Mouse (Mus musculus) intestine, embryonic 14.5 days (tissue): ENCODE measurements at regions not wholly inside any gene's neighbourhood (a gene's known extent, or its start where the extent isn't known, plus 50 kb on each side); places are given as distances from the start of the nearest gene placed in this dataset.

Experiments
- ATAC-seq: fragments of 200-750 bp; cut with Nextera tagmentation; replicated peaks from 2 replicates; pipeline ENCODE4 v1.8.0; 2017; ENCODE audit warnings: low read depth, moderate number of reproducible peaks, moderate TSS enrichment, moderate library complexity; ENCODE audit not compliant: low FRiP score, low TSS enrichment
- DNase-seq: peaks from one replicate; pipeline ENCODE4 v3.0.0-alpha.2; 2018; ENCODE audit warnings: low spot score
- H3K27ac ChIP-seq: fragments of 300-500 bp; sonication (generic); 2 replicates; pipeline ENCODE4 v1.5.1; 2014; ENCODE audit warnings: low read depth, mild to moderate bottlenecking, control low read depth
- H3K27me3 ChIP-seq: fragments of 300-500 bp; sonication (generic); replicated peaks from 2 replicates; pipeline ENCODE4 v1.6.1; 2014; ENCODE audit warnings: low read length, control low read depth; ENCODE audit not compliant: control insufficient read depth, insufficient read depth
- H3K36me3 ChIP-seq: fragments of 300-500 bp; sonication (generic); 2 replicates; pipeline ENCODE4 v1.6.1; 2014; ENCODE audit warnings: low read length, control low read depth; ENCODE audit not compliant: control insufficient read depth, insufficient read depth
- H3K4me1 ChIP-seq: fragments of 300-500 bp; sonication (generic); replicated peaks from 2 replicates; pipeline ENCODE4 v1.6.1; 2014; ENCODE audit warnings: low read length, control low read depth, mixed read lengths; ENCODE audit not compliant: control insufficient read depth, insufficient read depth
- H3K4me2 ChIP-seq: fragments of 300-500 bp; sonication (generic); 2 replicates; pipeline ENCODE4 v1.6.1; 2014; ENCODE audit warnings: low read length
- H3K4me3 ChIP-seq: fragments of 300-500 bp; sonication (generic); 2 replicates; pipeline ENCODE4 v1.5.1; 2014; ENCODE audit warnings: low read depth, low read length, control low read depth, mixed read lengths
- H3K9ac ChIP-seq: fragments of 300-500 bp; sonication (generic); 2 replicates; pipeline ENCODE4 v1.6.1; 2014; ENCODE audit warnings: mild to moderate bottlenecking, low read length
- H3K9me3 ChIP-seq: fragments of 300-500 bp; sonication (generic); 2 replicates; pipeline ENCODE4 v1.6.1; 2016; ENCODE audit warnings: low read length, control low read depth; ENCODE audit not compliant: control insufficient read depth
- WGBS: fragments of 180-500 bp; shearing (Covaris S2); extraction: QIAGEN DNeasy Blood & Tissue Kit; methylation state at CpG from one replicate; pipeline ENCODE4 v1.1.7; 2014; 5-methylcytosine and 5-hydroxymethylcytosine counted together

- ATAC-seq (no peak), DNase-seq (no peak)
- H3K4me2 ChIP-seq: no peak overlapping the region
- no peak overlapping the region for H3K4me3 ChIP-seq
- H3K27me3 ChIP-seq: no peaks in the 10 kb centered on the region
- no peak overlapping the region for H3K27ac ChIP-seq
- H3K36me3 ChIP-seq: no peaks in the 10 kb centered on the region
- H3K4me1 ChIP-seq: no peaks in the 10 kb centered on the region
- no peak overlapping the region for H3K9ac ChIP-seq
- 80% methylated on average over 5 of the region's 5 CpGs for WGBS
- no peaks in the 10 kb centered on the region for H3K9me3 ChIP-seq
Observed at GRCm38 (mm10) chr7:133378338-133378737, 223.6 kb downstream of the Tex36 start.

- DNase-seq: no peak
- 66% methylated on average over 8 of the region's 8 CpGs for WGBS
Observed at GRCm38 (mm10) chr7:133376833-133377484, 225.0 kb downstream of the Tex36 start.

GRCm38 (mm10) chr7:133372695-133373094 lies 229.3 kb downstream of the Tex36 start:
- no peak for ATAC-seq
- H3K9me3 ChIP-seq: no peaks in the 10 kb centered on the region
- H3K27ac ChIP-seq: no peak overlapping the region
- no peak overlapping the region for H3K9ac ChIP-seq
- H3K36me3 ChIP-seq: no peaks in the 10 kb centered on the region
- DNase-seq: no peak
- WGBS: 51% methylated on average over 2 of the region's 2 CpGs
- no peaks in the 10 kb centered on the region for H3K4me1 ChIP-seq
- H3K4me3 ChIP-seq: no peak overlapping the region
- no peak overlapping the region for H3K4me2 ChIP-seq
- no peaks in the 10 kb centered on the region for H3K27me3 ChIP-seq

More at GRCm38 (mm10) chr7:133376833-133377484, 225.0 kb downstream of the Tex36 start:
- no peaks in the 10 kb centered on the region for H3K9me3 ChIP-seq
- H3K27ac ChIP-seq: no peak overlapping the region
- no peaks in the 10 kb centered on the region for H3K4me1 ChIP-seq
- no peak overlapping the region for H3K4me2 ChIP-seq
- H3K9ac ChIP-seq: no peak overlapping the region
- ATAC-seq: no peak
- no peaks in the 10 kb centered on the region for H3K27me3 ChIP-seq
- no peaks in the 10 kb centered on the region for H3K36me3 ChIP-seq
- H3K4me3 ChIP-seq: no peak overlapping the region

DNA sequence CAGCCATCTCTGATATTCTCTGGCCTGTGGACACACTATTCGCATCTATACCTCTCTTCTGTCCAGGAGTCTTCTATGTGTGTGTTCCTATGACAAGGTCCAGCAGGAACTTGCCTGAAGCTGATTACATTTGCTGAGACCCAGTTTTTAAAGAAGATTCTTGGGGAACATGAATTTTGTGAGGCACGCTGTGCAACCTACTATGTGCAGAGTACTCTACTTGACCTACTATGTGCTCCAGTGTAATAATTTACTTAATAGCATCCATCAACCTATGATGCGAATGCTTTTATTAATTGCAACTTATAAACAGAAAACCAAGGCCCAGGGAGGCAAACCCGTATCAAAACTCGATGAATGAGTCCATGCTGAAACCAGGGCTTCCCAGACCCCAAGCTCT lies 231.4 kb downstream of the Tex36 start:
- Histone ChIP-seq H3K9me3 (no peaks in the 10 kb centered on the region), H3K4me3 (no peak overlapping the region), H3K27ac (no peak overlapping the region), H3K4me2 (no peak overlapping the region), H3K9ac (no peak overlapping the region), H3K36me3 (no peaks in the 10 kb centered on the region), H3K4me1 (no peaks in the 10 kb centered on the region), H3K27me3 (no peaks in the 10 kb centered on the region)
- DNase-seq: no peak
- WGBS: 89% methylated on average over 5 of the region's 5 CpGs
- ATAC-seq: no peak

- no peaks in the 10 kb centered on the region for H3K9me3 ChIP-seq
- H3K36me3 ChIP-seq: no peaks in the 10 kb centered on the region
- WGBS: 38% methylated on average over 4 of the region's 4 CpGs
- no peaks in the 10 kb centered on the region for H3K4me1 ChIP-seq
- H3K9ac ChIP-seq: no peak overlapping the region
- no peak overlapping the region for H3K27ac ChIP-seq
- no peak overlapping the region for H3K4me2 ChIP-seq
- ATAC-seq (no peak), DNase-seq (no peak)
- H3K27me3 ChIP-seq: no peaks in the 10 kb centered on the region
- H3K4me3 ChIP-seq: no peak overlapping the region
Observed at GRCm38 (mm10) chr7:133364601-133365000, 237.4 kb downstream of the Tex36 start.

DNA sequence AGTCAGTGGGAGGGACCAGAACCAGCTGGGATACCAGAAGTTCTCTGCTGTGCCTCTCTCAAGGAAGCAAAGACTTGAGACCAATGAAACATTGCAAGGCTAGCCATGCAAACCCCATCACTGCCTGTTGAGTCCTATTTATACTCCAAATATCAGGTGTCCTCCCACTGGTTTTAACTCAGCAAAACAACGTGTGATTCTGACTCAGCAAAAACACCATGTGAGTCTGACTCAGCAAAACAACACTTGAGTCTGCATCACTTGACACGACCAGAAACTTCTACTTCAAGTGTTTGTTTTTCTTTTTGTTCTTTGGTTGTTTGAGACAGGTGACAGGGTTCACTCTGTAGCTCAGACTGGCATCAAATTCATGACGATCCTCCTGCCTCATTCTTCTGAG lies 204.6 kb upstream of the Ctbp2 start:
- no peak for ATAC-seq
- Histone ChIP-seq H3K27me3 (no peaks in the 10 kb centered on the region), H3K9me3 (0 out of 2 replicates have a peak, but pooled peaks cover 3% of the 10 kb centered on the region), H3K4me1 (no peaks in the 10 kb centered on the region), H3K36me3 (no peaks in the 10 kb centered on the region), H3K4me3 (no peak overlapping the region), H3K27ac (no peak overlapping the region), H3K4me2 (no peak overlapping the region), H3K9ac (no peak overlapping the region)
- no peak for DNase-seq
- WGBS: 71% methylated on average over 3 of the region's 3 CpGs

DNA sequence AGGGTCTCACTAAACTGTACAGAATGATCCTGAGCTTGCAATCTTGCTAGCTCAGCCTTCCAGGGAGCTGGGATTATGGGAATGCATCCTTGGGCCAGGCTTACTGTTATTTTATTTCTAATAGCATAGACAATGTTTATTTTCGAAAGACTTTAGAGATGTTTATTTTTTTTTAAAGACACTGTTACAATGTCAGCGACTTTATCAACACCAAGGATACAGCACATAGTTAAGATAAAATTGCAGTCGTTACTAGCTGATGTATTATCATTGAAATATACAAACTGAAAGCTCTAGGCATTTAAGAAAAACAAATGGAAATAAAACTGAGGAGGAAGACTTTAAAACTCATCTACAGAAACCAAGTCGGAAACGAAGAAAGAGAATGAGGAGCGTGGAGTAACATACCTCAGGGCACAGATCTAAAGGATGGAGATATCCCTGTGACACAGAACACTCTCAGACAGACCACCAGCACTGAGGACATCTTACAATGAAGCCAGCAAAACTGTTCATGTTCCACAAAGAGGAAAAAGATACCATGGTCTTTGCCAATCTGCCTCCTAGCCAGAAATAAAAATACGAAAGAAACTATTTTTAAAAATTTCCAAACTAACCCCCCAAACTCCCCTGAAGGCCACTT lies 201.5 kb upstream of the Ctbp2 start:
- Histone ChIP-seq H3K27me3 (no peaks in the 10 kb centered on the region), H3K9me3 (0 out of 2 replicates have a peak, but pooled peaks cover 3% of the 10 kb centered on the region), H3K36me3 (no peaks in the 10 kb centered on the region), H3K9ac (no peak overlapping the region), H3K27ac (no peak overlapping the region), H3K4me2 (no peak overlapping the region), H3K4me1 (no peaks in the 10 kb centered on the region), H3K4me3 (no peak overlapping the region)
- 65% methylated on average over 7 of the region's 7 CpGs for WGBS
- DNase-seq: no peak
- no peak for ATAC-seq

DNA sequence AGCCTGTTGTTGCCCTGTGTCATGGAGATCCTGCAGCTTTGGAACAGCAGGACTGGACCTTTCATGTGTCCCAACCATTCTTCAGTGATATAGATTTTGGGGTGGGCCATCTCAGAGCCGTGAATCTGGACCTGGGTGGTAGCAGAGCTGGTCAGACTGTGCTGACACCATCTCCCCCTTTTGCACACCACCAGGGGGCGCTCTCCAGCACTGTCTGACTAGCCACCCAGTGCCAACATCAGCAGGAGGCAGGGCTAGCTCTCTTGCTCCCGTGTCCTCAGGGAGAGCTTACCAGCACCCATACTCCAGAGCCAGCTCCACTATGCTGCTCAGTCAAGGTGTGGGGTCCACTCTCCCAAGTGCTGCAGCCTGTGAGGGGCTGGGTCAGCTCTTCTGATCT lies 199.8 kb upstream of the Ctbp2 start:
- 69% methylated on average over 3 of the region's 3 CpGs for WGBS
- no peak overlapping the region for H3K4me3 ChIP-seq
- no peak for DNase-seq
- no peak overlapping the region for H3K4me2 ChIP-seq
- H3K4me1 ChIP-seq: no peaks in the 10 kb centered on the region
- ATAC-seq: no peak
- H3K27ac ChIP-seq: no peak overlapping the region
- 0 out of 2 replicates have a peak, but pooled peaks cover 3% of the 10 kb centered on the region for H3K9me3 ChIP-seq
- H3K27me3 ChIP-seq: no peaks in the 10 kb centered on the region
- H3K36me3 ChIP-seq: no peaks in the 10 kb centered on the region
- no peak overlapping the region for H3K9ac ChIP-seq

DNA sequence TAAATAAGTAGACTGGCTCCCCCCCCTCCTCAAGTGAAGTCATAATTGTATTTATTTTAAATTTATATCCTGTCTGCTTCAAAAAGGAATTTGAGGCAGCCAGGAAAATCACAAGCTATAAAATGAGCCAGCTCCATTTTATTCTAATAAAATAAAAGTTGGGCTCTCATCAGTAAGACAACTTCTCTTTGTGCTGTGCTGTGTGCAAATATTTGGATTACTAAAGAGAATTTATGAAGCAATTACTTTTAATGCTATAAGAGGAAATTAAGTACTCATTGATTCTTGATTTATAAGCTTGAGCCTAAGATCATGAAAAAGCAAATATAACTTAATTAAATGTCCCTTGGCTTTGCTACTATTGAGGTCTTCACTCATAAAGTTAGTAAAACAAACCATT lies 193.4 kb upstream of the Ctbp2 start:
- ATAC-seq: no peak
- no peak overlapping the region for H3K27ac ChIP-seq

More for the DNA sequence above, 193.4 kb upstream of the Ctbp2 start:
- no peaks in the 10 kb centered on the region for H3K9me3 ChIP-seq
- H3K4me1 ChIP-seq: peaks cover 3% of the 10 kb centered on the region; the same call in 1 of the 2 replicates
- H3K4me3 ChIP-seq: no peak overlapping the region
- H3K36me3 ChIP-seq: no peaks in the 10 kb centered on the region
- no peak overlapping the region for H3K9ac ChIP-seq
- DNase-seq: no peak
- H3K4me2 ChIP-seq: no peak overlapping the region
- H3K27me3 ChIP-seq: no peaks in the 10 kb centered on the region
